Mouse (Mus musculus) heart, adult 2 months (tissue): Measurements from ENCODE around the gene Pld3. TPM values are rescaled to one million over a fixed set of nuclear protein-coding genes. Genes with fewer than 3 reads are reported as not detected.

Experiments used
- DNase-seq, 2 experiments: peaks; one replicate each; pipeline ENCODE4 v3.0.0; 2021
- H3K27ac ChIP-seq: fragments of 200-600 bp; 2 replicates; pipeline ENCODE4 v1.8.1; 2022
- H3K27me3 ChIP-seq: fragments of 200-500 bp; 2 replicates; pipeline ENCODE4 v1.6.1; 2012; ENCODE audit warnings: mild to moderate bottlenecking, low read length, inconsistent platforms, mixed read lengths; ENCODE audit not compliant: control insufficient read depth, insufficient read depth
- H3K36me3 ChIP-seq: fragments of 200-500 bp; 2 replicates; pipeline ENCODE4 v1.6.1; 2012; ENCODE audit warnings: low read length, inconsistent platforms; ENCODE audit not compliant: control insufficient read depth, insufficient read depth
- H3K4me1 ChIP-seq: fragments of 200-500 bp; 2 replicates; pipeline ENCODE4 v1.6.1; 2011; ENCODE audit warnings: low read length; ENCODE audit not compliant: control insufficient read depth, insufficient read depth
- H3K4me3 ChIP-seq: fragments of 200-600 bp; 2 replicates; pipeline ENCODE4 v1.8.1; 2022
- H3K79me2 ChIP-seq: fragments of 200-500 bp; replicated peaks from 2 replicates; pipeline ENCODE4 v1.6.1; 2012; ENCODE audit warnings: mild to moderate bottlenecking, inconsistent platforms, low read length, moderate library complexity, mixed read lengths; ENCODE audit not compliant: control insufficient read depth, insufficient read depth
- H3K9ac ChIP-seq: fragments of 200-500 bp; 2 replicates; pipeline ENCODE4 v1.6.1; 2012; ENCODE audit warnings: low read depth, mild to moderate bottlenecking, control low read depth, inconsistent platforms, low read length, mixed read lengths
- CTCF ChIP-seq: fragments of 200-600 bp; IDR thresholded peaks from 2 replicates; pipeline ENCODE4 v1.8.1; 2022; ENCODE audit warnings: antibody characterized with exemption, mild to moderate bottlenecking, moderate library complexity
- EP300 ChIP-seq: fragments of 200-500 bp; IDR thresholded peaks from 2 replicates; pipeline ENCODE4 v1.6.1; 2011; ENCODE audit warnings: low read depth, low read length, control low read depth; ENCODE audit not compliant: insufficient read depth
- POLR2A ChIP-seq: fragments of 200-500 bp; IDR thresholded peaks from 2 replicates; pipeline ENCODE4 v1.6.1; 2011; ENCODE audit warnings: mild to moderate bottlenecking, low read depth, low read length, control low read depth; ENCODE audit not compliant: insufficient read depth
- WGBS: fragments of 180-500 bp; shearing (Covaris S2); methylation state at CpG from one replicate; pipeline ENCODE4 v1.1.7; 2018; 5-methylcytosine and 5-hydroxymethylcytosine counted together
- intact Hi-C: fragments of 180-260 bp; cut with DNase I; formaldehyde crosslinking; loops from one replicate; pipeline ENCODE4 v1.15.1; 2025
- polyA plus RNA-seq: library from polyadenylated mRNA; depleted of rRNA; stranded (reverse); fragments of >200 nt; gene quantifications from 2 replicates; pipeline ENCODE4 v1.2.3, GENCODE M21; 2012
- total RNA-seq, 2 experiments: library from RNA; stranded (reverse); gene quantifications; 2 replicates each; pipeline ENCODE4 v1.2.3; 2021

The Pld3 gene
- total and polyA plus RNA-seq, 3 experiments = 22.9 to 68.1 (median 30.6) TPM

GRCm38 (mm10) chr7:27532480-27533050, 20.5 kb downstream of the Pld3 start:
- H3K79me2 ChIP-seq = no peaks in the 10 kb centered on the region
- H3K36me3 ChIP-seq = no peaks in the 10 kb centered on the region
- no peak overlapping the region for H3K9ac ChIP-seq
- no peaks in the 10 kb centered on the region for H3K27me3 ChIP-seq
- H3K4me3 ChIP-seq = no peak overlapping the region
- TF ChIP-seq EP300 (no peak), CTCF (no peak), POLR2A (no peak)
- H3K27ac ChIP-seq = no peak overlapping the region
- H3K4me1 ChIP-seq = no peaks in the 10 kb centered on the region
- WGBS = 73% methylated on average over 9 of the region's 9 CpGs
- DNase-seq = no peak
- intact Hi-C loops = no loop called here

GRCm38 (mm10) chr7:27531707-27532106, 21.3 kb downstream of the Pld3 start:
- no peak for DNase-seq
- Histone ChIP-seq H3K27ac (no peak overlapping the region), H3K36me3 (no peaks in the 10 kb centered on the region), H3K4me1 (no peaks in the 10 kb centered on the region), H3K27me3 (no peaks in the 10 kb centered on the region), H3K79me2 (no peaks in the 10 kb centered on the region), H3K9ac (no peak overlapping the region), H3K4me3 (no peak overlapping the region)
- intact Hi-C loops = no loop called here
- 90% methylated on average over 10 of the region's 10 CpGs for WGBS
- TF ChIP-seq EP300 = no peak
- TF ChIP-seq POLR2A = no peak
- TF ChIP-seq CTCF = no peak

GRCm38 (mm10) chr7:27530937-27531336, 22.1 kb downstream of the Pld3 start:
- DNase-seq = no peak
- TF ChIP-seq POLR2A (no peak), CTCF (peak; percentile 32)
- no peak overlapping the region for H3K9ac ChIP-seq
- H3K79me2 ChIP-seq = no peaks in the 10 kb centered on the region
- intact Hi-C loops = no loop called here
- H3K4me3 ChIP-seq = no peak overlapping the region
- no peaks in the 10 kb centered on the region for H3K27me3 ChIP-seq
- no peaks in the 10 kb centered on the region for H3K4me1 ChIP-seq
- H3K27ac ChIP-seq = no peak overlapping the region
- H3K36me3 ChIP-seq = no peaks in the 10 kb centered on the region
- 89% methylated on average over 3 of the region's 3 CpGs for WGBS

- no peak for DNase-seq
- Histone ChIP-seq H3K4me3 (no peak overlapping the region), H3K27me3 (no peaks in the 10 kb centered on the region), H3K9ac (no peak overlapping the region), H3K27ac (no peak overlapping the region), H3K79me2 (no peaks in the 10 kb centered on the region), H3K36me3 (no peaks in the 10 kb centered on the region), H3K4me1 (no peaks in the 10 kb centered on the region)
- WGBS = 85% methylated on average over 21 of the region's 21 CpGs
- intact Hi-C loops = loop anchor here (5.0 kb wide), 3 partner anchors 47 to 122 kb away; partner anchors contain the start of genes Blvrb and Sptbn4
- TF ChIP-seq EP300 (no peak), POLR2A (no peak), CTCF (no peak)
Measured at GRCm38 (mm10) chr7:27529070-27529469, 23.9 kb downstream of the Pld3 start.

- no peaks in the 10 kb centered on the region for H3K27me3 ChIP-seq
- no peak overlapping the region for H3K4me3 ChIP-seq
- H3K27ac ChIP-seq = no peak overlapping the region
- H3K9ac ChIP-seq = no peak overlapping the region
- no peaks in the 10 kb centered on the region for H3K4me1 ChIP-seq
- peak; percentile 77 to 83 for DNase-seq
- intact Hi-C loops = loop anchor here (1.0 to 5.0 kb wide), 5 partner anchors 17 to 190 kb away; partner anchors contain the start of genes Blvrb and Sptbn4
- H3K79me2 ChIP-seq = no peaks in the 10 kb centered on the region
- H3K36me3 ChIP-seq = no peaks in the 10 kb centered on the region
- WGBS = 18% methylated on average over 10 of the region's 10 CpGs
- TF ChIP-seq POLR2A (no peak), CTCF (peak; percentile 97)
Measured at GRCm38 (mm10) chr7:27526039-27526827, 26.8 kb downstream of the Pld3 start.

GRCm38 (mm10) chr7:27523805-27524204, 29.2 kb downstream of the Pld3 start:
- Histone ChIP-seq H3K36me3 (no peaks in the 10 kb centered on the region), H3K4me1 (no peaks in the 10 kb centered on the region), H3K79me2 (no peaks in the 10 kb centered on the region), H3K4me3 (no peak overlapping the region), H3K27ac (no peak overlapping the region), H3K9ac (no peak overlapping the region), H3K27me3 (no peaks in the 10 kb centered on the region)
- 93% methylated on average over 13 of the region's 13 CpGs for WGBS
- intact Hi-C loops = no loop called here
- no peak for DNase-seq
- no peak for TF ChIP-seq CTCF
- no peak for TF ChIP-seq EP300
- no peak for TF ChIP-seq POLR2A
